Mouse (Mus musculus) lung, embryonic 14.5 days (tissue): Measurements from ENCODE around the gene AL732309.1. TPM values are rescaled to one million over a fixed set of nuclear protein-coding genes. Genes with fewer than 3 reads are reported as not detected.

Experiments used
- ATAC-seq: fragments of 200-750 bp; cut with Nextera tagmentation; 2 replicates; pipeline ENCODE4 v1.8.0; 2017; ENCODE audit warnings: mild to moderate bottlenecking, moderate TSS enrichment, moderate library complexity; ENCODE audit not compliant: insufficient read depth
- DNase-seq: peaks from one replicate; pipeline ENCODE4 v3.0.0-alpha.2; 2015
- H3K27ac ChIP-seq: fragments of 300-500 bp; sonication (generic); 2 replicates; pipeline ENCODE4 v1.5.1; 2014; ENCODE audit warnings: low read depth, mild to moderate bottlenecking, moderate library complexity
- H3K27me3 ChIP-seq: fragments of 300-500 bp; sonication (generic); 2 replicates; pipeline ENCODE4 v1.6.1; 2014; ENCODE audit warnings: low read length, control low read depth; ENCODE audit not compliant: insufficient read depth
- H3K36me3 ChIP-seq: fragments of 300-500 bp; sonication (generic); 2 replicates; pipeline ENCODE4 v1.6.1; 2014; ENCODE audit warnings: control low read depth; ENCODE audit not compliant: insufficient read depth
- H3K4me1 ChIP-seq: fragments of 300-500 bp; sonication (generic); 2 replicates; pipeline ENCODE4 v1.6.1; 2014; ENCODE audit warnings: antibody characterized with exemption, control low read depth; ENCODE audit not compliant: insufficient read depth
- H3K4me2 ChIP-seq: fragments of 300-500 bp; sonication (generic); 2 replicates; pipeline ENCODE4 v1.6.1; 2014; ENCODE audit warnings: mild to moderate bottlenecking
- H3K4me3 ChIP-seq: fragments of 300-500 bp; sonication (generic); 2 replicates; pipeline ENCODE4 v1.5.1; 2014; ENCODE audit warnings: low read depth, low read length
- H3K9ac ChIP-seq: fragments of 300-500 bp; sonication (generic); 2 replicates; pipeline ENCODE4 v1.6.1; 2014
- H3K9me3 ChIP-seq: fragments of 300-500 bp; sonication (generic); 2 replicates; pipeline ENCODE4 v1.6.1; 2016; ENCODE audit warnings: low read depth, low read length, control low read depth
- CTCF ChIP-seq: IDR thresholded peaks from 2 replicates; pipeline ENCODE4 v1.5.1; 2016; ENCODE audit warnings: antibody characterized with exemption, low read depth
- WGBS: fragments of 180-500 bp; shearing (Covaris S2); extraction: QIAGEN DNeasy Blood & Tissue Kit; methylation state at CpG from one replicate; pipeline ENCODE4 v1.1.7; 2014; 5-methylcytosine and 5-hydroxymethylcytosine counted together
- polyA plus RNA-seq: library from polyadenylated mRNA; unstranded; fragments of >200 nt; fragmentation: Nextera tagmentation; extraction: Ambion mirVana; gene quantifications from 2 replicates; pipeline ENCODE4 v1.2.1, GENCODE M21; 2014

The AL732309.1 gene
- polyA plus RNA-seq, 1 experiment from 2014 or later = 3.6 TPM

DNA sequence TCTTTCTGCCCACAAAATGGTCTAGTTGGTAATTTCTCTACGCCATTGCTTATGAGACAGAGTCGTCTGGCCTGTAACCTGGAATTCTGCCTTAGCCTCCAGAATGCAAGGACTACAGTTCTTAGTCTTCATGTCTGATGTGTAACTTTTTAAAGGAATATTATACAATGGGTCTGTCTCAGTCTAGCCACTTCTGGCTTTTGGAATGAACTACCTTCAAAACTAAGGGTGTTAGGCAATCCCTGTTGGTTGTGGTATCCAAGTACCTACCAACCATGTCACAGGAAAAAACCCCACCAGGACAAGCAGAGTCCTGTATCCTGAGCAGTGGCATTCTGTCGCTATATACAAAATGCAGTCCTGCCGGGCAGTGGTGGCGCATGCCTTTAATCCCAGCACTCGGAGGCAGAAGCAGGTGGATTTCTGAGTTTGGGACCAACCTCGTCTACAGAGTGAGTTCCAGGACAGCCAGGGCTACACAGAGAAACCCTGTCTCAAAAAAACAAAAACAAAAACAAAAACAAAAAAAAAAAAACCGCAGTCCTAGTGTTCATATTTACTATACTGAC lies 20.8 kb downstream of the AL732309.1 start:
- Histone ChIP-seq H3K4me1 (0 out of 2 replicates have a peak, but pooled peaks cover 5% of the 10 kb centered on the region), H3K36me3 (peaks cover 17% of the 10 kb centered on the region), H3K4me2 (peak overlapping the region; percentile 66), H3K9me3 (no peaks in the 10 kb centered on the region), H3K27me3 (no peaks in the 10 kb centered on the region), H3K27ac (peak overlapping the region; percentile 98), H3K4me3 (peak overlapping the region; percentile 51; the same call in 1 of the 2 replicates), H3K9ac (peak overlapping the region; percentile 62; the same call in 1 of the 2 replicates)
- ATAC-seq (no peak), DNase-seq (no peak)
- no peak for TF ChIP-seq CTCF
- whole genome bisulfite sequencing = 69% methylated on average over 8 of the region's 8 CpGs

- Histone ChIP-seq H3K4me2 (peak overlapping the region; percentile 66), H3K4me3 (peak overlapping the region; percentile 91), H3K27ac (peak overlapping the region; percentile 98), H3K4me1 (0 out of 2 replicates have a peak, but pooled peaks cover 5% of the 10 kb centered on the region), H3K9me3 (no peaks in the 10 kb centered on the region), H3K36me3 (peaks cover 17% of the 10 kb centered on the region), H3K27me3 (no peaks in the 10 kb centered on the region), H3K9ac (peak overlapping the region; percentile 62)
- no peak for TF ChIP-seq CTCF
- ATAC-seq = peak; percentile 96
- DNase-seq = peak; percentile 99
- WGBS = 2% methylated on average over 41 of the region's 41 CpGs
Measured at GRCm38 (mm10) chr2:25224766-25225752, 21.6 kb downstream of the AL732309.1 start.

DNA sequence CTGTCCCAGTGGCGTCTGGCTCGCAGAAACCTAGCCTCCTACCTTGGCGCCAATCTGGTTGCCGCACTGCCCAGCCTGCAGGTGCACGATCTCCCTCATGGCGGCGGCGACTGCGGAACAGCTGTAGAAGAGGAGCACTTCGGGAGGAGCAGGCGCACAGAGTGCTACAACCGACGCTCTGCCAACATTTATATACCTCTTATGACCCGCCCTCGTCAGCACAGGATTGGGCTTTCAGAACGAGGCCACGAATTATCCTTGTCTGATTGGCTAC lies 22.2 kb downstream of the AL732309.1 start, which contains the start of gene Tubb4b:
Gene Tubb4b, minus strand, starts transcription at position 211 of the 274 bp plus-strand sequence.
- Histone ChIP-seq H3K4me1 (0 out of 2 replicates have a peak, but pooled peaks cover 5% of the 10 kb centered on the region), H3K27me3 (no peaks in the 10 kb centered on the region), H3K27ac (peak within 1 kb of the TSS; percentile 98), H3K4me3 (peak within 1 kb of the TSS; percentile 91), H3K4me2 (peak within 1 kb of the TSS; percentile 81), H3K36me3 (peaks cover 17% of the 10 kb centered on the region), H3K9ac (peak within 1 kb of the TSS; percentile 77), H3K9me3 (no peaks in the 10 kb centered on the region)
- 0% methylated on average over 17 of the region's 17 CpGs for WGBS
- DNase-seq = no peak
- TF ChIP-seq CTCF = peak; percentile 52
- ATAC-seq = no peak

GRCm38 (mm10) chr2:25223681-25224491 lies 22.8 kb downstream of the AL732309.1 start:
- Histone ChIP-seq H3K36me3 (peaks cover 17% of the 10 kb centered on the region), H3K27ac (peak overlapping the region; percentile 96), H3K4me1 (0 out of 2 replicates have a peak, but pooled peaks cover 5% of the 10 kb centered on the region), H3K9ac (peak overlapping the region; percentile 77), H3K4me2 (peak overlapping the region; percentile 81), H3K9me3 (no peaks in the 10 kb centered on the region), H3K4me3 (peak overlapping the region; percentile 91), H3K27me3 (no peaks in the 10 kb centered on the region)
- peak; percentile 79 for DNase-seq
- under 1% methylated on average over 49 of the region's 53 CpGs for WGBS
- TF ChIP-seq CTCF = no peak
- peak; percentile 36 for ATAC-seq

- Histone ChIP-seq H3K4me1 (0 out of 2 replicates have a peak, but pooled peaks cover 5% of the 10 kb centered on the region), H3K9me3 (no peaks in the 10 kb centered on the region), H3K27me3 (no peaks in the 10 kb centered on the region), H3K36me3 (peaks cover 17% of the 10 kb centered on the region), H3K9ac (no peak overlapping the region), H3K4me3 (no peak overlapping the region), H3K4me2 (no peak overlapping the region), H3K27ac (no peak overlapping the region)
- DNase-seq (no peak), ATAC-seq (no peak)
- no peak for TF ChIP-seq CTCF
- 73% methylated on average over 5 of the region's 5 CpGs for WGBS
Measured at GRCm38 (mm10) chr2:25221331-25221772, 25.3 kb downstream of the AL732309.1 start.

DNA sequence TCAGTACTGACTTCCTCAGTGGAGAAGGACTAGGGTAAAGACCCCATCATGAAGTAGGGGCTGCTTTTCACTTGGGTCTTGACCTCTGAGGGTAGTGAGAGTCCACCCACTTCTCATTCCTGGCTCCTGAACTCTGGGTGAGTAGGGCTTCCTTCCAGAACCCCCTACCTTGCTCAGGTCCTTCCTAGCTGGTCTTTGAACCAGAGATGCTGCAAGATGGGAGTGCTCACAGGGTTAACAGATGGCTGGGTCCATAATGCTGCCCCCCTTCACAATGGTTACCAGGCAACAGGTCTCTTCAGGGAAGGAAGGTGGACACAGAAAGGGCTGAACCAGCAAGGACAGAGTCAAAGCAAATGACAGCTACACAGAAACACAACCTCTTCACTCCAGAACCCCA lies 28.2 kb downstream of the AL732309.1 start, which contains the start of gene Fam166a:
Gene Fam166a, plus strand, starts transcription at position 301 of the 400 bp plus-strand sequence.
- H3K4me3 ChIP-seq = no peak within 1 kb of the TSS
- DNase-seq = no peak
- no peak within 1 kb of the TSS for H3K4me2 ChIP-seq
- H3K9me3 ChIP-seq = no peaks in the 10 kb centered on the region
- no peak within 1 kb of the TSS for H3K9ac ChIP-seq
- no peak within 1 kb of the TSS for H3K27ac ChIP-seq
- ATAC-seq = no peak
- no peaks in the 10 kb centered on the region for H3K4me1 ChIP-seq
- H3K27me3 ChIP-seq = no peaks in the 10 kb centered on the region
- peaks cover 15% of the 10 kb centered on the region for H3K36me3 ChIP-seq
- TF ChIP-seq CTCF = no peak
